Mouse (Mus musculus) urinary bladder, adult 18-20 months (tissue): Measurements from ENCODE around the gene Grik5.
"Not testable (repeated sequence)": the region's sequence is repeated elsewhere in the genome, so short reads cannot be mapped to it uniquely, and the experiment has no call there.

Source experiments
- DNase-seq, 2 experiments: peaks; one replicate each; pipeline ENCODE4 v3.0.0; 2022; ENCODE audit warnings: low spot score in 2 of 2, mixed read lengths in 2 of 2

Gene Grik5

DNA sequence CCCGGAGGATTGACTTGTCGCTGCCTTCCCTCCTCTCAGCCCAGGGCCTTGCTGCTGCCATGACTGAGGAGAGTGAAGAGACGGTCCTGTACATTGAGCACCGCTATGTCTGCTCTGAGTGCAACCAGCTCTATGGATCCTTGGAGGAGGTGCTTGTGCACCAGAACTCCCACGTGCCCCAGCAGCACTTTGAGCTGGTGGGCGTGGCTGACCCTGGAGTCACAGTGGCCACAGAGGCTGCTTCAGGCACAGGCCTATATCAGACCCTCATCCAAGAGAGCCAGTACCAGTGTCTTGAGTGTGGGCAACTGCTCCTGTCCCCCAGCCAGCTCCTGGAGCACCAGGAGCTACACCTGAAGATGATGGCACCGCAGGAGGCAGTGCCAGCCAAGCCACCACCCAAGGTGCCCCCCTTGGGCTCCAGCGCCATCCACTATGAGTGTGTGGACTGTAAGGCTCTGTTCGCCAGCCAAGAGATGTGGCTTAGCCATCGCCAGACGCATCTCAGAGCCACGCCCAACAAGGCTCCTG is 7.4 kb upstream of the Grik5 start:
- DNase-seq, result no peak

DNA sequence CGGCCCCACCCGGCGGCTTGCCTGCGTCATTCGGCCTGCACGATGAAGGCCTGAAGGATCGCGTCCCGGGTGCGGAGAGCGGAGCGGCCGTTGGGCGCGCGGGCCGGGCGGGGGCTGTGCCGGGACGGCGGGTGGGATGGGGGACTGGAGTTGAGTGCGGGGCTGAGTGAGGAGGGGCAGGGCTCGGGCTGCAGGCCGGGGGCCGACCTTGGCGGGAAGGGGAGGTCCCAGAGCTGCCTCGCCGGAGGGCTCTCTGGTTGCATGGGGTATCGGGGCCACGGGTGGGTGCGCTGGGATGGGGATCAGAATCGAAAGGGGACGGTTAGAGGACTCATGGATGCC is 5.2 kb upstream of the Grik5 start:
- no peak for DNase-seq

- DNase-seq, result peak; percentile 84 to 97
Observed at GRCm38 (mm10) chr7:25076663-25077413, 4.7 kb upstream of the Grik5 start.

- no peak for DNase-seq
Observed at GRCm38 (mm10) chr7:25076296-25076662, 4.1 kb upstream of the Grik5 start.

DNA sequence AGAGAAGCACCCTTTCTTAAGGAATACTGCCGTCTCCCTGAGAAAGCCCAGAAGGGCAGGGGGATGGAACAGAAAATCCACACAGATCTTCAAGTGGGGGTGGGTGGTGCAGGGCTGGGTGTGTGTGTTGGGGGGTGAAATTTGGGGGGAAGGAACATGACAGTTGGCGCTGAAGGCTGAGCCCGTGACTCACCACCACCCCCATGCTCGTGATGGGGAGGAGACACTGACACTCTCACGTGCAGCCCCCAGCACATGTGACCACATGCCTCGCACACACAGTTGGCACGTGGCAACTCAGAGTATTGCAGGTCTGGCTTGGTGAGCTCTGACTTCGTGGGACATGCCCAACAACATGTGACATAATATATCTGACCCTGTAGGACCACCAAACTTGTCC is 1.8 kb upstream of the Grik5 start:
- DNase-seq, result no peak

GRCm38 (mm10) chr7:25072716-25073390 is 707 bp upstream of the Grik5 start:
- peak in 1 of 2 experiments; percentile 54 for DNase-seq

- DNase-seq, result no peak
Observed at GRCm38 (mm10) chr7:25068724-25069123, 3.4 kb downstream of the Grik5 start.

DNA sequence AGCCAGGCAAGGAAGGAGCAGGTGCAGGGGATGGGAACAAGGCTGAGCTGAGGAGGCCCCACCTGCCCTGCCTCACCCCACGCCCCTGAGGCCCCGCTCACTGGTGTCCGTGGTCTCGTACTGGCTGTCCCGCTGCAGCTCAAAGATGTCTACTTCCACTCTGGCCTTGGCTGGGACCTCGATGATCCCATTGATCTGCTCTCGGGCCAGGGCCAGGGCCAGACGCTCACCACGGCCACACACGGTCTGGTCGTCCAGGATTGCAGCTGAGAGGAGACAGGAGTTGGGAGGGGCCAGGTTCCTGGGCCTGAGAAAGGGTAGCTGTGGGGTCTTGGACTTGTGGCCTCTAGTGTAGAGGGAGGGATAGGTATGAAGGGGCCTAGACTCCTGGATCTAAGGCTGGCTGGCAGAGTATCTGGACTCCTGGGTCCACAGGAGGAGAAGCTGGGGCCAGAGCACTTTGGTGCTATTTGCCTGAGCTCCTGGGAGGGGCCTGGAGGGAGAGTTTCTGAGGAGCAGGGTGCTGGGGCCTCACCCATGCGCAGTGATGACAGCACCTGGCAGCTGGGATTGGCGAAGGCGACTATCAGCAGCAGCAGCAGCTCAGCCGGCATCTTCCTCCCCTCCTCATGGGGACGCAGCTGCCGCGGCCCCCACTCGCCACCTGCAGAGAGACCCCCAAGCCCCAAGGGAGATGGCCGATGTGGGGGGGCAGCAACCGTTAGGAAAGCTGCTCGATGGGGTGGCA is 4.1 kb downstream of the Grik5 start:
- DNase-seq, result no peak

- peak in 1 of 2 experiments; percentile 66 for DNase-seq
Observed at GRCm38 (mm10) chr7:25067338-25067737, 4.8 kb downstream of the Grik5 start.

DNA sequence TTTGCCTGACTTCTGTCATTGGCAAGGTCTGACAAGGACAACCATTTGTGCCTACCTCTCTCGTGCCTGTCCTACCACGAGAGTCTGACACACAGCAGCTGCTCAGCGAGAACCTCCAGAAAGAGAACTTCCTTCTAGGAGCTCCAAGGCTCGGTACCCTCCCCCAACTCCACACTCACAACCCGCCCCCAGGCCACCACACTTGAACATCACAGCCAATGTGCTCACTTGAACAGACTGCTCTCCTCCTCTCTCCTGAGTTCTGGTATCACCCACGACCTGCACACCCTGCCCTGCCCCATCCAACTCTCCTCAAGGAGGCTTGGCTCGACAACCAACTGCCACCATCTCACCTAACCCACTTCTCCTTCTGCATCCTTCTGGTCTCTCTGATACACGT is 8.2 kb downstream of the Grik5 start:
- DNase-seq, result no peak

DNA sequence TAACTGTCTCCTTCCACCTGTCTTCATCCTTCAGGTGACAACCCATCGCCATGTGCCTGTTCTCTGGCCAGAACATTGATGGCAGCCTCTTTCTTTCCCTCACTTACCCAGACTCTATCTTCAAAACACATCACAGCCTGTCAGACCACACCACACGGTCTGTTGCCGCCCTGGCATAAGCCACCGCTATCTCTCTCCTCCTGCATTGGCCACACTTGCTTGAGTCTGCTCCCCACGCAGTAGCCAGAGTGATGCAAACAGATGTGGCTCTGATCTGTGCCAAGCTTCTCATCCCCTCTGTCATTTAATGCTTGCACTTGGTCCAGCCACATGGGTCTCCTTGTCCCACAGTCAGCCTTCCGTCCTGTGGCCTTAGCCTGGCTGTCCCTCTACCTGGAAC is 8.8 kb downstream of the Grik5 start:
- no peak for DNase-seq

DNA sequence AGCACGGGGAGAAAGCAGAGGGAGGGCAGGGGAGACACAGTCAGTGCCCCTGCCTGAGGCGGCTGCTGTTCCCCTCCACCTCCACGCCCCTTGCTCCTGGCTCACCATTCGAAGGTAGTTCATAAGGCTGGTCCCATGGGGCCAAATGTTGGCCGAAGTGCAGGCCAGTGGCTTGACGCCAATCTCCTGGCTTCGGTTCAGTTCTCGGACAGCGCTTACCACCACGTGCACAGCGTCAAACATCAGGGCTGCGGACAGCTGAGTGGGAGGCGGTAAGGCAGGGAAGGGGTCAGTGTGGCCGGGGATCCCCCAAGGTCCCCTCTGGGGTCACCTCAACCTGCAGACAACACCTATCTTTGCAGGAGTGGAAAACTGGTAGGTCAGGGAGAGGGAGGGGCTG is 13.3 kb downstream of the Grik5 start:
- no peak for DNase-seq

- no peak for DNase-seq
Observed at GRCm38 (mm10) chr7:25058394-25058793, 13.8 kb downstream of the Grik5 start.

- no peak for DNase-seq
Observed at GRCm38 (mm10) chr7:25057888-25058287, 14.3 kb downstream of the Grik5 start.

DNA sequence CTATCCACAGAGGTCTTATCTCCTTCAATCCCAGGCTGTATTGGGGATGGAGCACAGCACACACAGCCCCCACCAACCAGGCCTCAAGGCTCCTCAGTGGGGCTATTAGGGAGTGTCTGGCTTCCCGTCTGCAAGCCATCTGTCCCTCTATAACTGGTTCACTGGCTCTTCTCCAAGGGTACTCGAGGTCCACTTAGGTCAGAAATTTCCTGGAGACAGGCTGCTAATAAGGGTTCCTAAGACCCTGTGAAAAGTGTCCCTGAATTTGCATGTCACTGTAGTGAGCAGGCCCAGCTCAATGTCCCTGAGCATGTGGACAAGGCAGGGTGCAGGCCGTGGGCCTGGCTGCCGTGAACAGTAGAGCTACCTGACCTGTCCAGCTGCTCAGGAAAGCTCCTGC is 15.2 kb downstream of the Grik5 start:
- no peak for DNase-seq

DNA sequence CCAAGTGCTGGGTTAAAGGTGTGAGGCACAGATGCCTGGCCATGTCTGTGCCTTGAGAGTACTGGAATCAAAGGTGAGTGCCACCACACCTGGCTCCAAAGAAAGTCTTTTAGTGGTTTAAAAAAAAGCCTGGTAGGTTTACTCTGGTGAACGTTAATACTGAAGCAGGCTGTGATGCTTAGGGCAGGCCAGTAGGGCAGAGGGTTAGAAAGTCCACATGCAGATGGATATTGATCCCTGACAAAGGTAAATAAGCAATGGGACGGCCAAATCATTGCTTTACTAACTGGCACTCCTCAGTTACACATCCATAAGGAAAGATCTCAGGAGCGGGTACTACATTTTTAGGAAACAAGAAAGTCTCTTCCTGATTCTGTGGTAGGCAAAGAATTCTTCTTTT is 19.6 kb downstream of the Grik5 start:
- no peak for DNase-seq

DNA sequence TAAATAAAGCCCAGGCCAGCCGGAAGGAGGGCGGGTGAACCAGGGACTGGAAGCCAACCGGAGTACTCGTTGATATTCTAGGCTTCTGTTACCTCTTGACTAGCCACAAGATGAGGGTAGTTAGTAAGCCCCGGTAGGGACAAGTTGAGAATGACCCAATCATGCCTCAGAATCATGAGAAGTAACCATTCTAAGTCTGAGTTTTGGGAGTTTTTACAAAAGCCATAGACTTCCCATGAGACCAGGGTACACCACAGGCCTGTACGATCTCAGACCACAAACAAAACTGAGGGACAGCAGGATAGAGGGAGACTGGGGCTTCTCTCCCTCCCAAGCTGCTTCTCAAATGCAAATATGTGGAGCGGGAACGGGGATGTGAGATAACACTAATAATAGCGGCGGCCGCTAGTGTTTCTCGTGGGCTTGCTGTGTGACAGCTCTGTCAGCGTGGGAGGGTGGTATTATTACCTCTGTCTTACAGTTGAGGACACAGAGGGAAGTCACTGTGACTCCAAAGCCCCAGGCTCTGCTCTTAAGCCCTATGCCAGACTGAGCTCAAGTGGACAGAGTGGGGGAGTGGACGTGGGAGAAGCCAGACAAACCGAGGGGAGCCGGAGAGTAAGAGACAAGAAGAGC is 22.7 kb downstream of the Grik5 start:
- DNase-seq, result no peak

DNA sequence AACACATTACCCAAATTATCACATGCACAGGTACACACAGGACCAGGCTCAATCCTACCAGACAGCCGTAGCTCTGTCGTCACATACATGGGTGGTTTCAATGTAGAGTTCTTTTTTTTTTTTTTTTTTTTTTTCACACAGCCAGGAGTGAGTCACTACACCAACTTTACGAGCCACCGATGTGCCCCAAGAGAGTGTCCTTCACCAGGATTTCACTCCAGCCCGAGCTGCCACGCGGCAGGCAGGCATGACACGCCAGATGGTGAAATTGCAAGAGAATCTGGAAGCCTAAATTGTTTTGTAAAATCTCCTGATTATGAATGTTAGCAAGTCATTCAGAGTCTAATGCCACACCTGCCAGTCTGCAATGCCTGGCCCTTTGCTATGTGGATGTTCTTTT is 24.8 kb downstream of the Grik5 start:
- no peak for DNase-seq

GRCm38 (mm10) chr7:25044599-25044998 is 27.5 kb downstream of the Grik5 start:
- DNase-seq, result not testable (repeated sequence)

GRCm38 (mm10) chr7:25041921-25042320 is 30.2 kb downstream of the Grik5 start:
- DNase-seq, result no peak

DNA sequence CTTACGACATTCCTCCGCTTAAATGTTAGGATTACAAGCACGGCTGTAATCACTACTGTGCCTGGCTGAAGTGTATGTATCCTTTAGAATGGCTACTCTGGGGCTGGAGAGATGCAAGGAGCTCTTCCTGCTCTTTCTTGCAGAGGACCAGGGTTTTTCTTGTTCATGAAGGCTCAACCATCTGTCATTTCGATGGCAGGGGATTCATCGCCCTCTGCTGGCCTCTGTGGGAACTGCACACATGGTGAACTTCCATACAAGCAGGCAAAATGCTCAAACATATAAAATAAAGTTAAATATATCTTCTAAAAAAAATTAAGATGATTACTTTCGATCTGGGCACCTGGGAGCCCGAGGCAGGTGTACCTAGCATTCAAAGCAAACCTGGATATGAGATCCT is 36.2 kb downstream of the Grik5 start:
- peak in 1 of 2 experiments; percentile 64 for DNase-seq

DNA sequence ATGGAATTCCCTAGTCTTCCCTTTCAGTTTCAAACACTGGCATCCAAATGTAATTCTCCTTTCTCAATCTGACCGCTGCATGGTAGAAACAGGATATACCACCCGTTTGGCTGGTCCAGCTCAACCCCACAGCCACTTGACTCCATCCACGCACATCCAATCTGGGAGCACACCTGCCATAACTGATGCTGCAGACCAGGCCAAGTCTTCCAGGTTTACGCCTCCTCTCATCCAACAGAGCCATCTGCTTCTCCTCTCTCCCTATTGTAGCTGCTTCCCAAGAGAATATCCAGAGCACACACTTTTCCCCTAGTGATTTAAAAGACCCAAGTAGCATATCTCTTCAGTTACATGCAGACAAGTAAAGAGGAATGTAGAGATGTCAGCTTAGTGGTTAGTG is 37.4 kb downstream of the Grik5 start:
- DNase-seq, result no peak
